Mouse (Mus musculus): Measurements from ENCODE around the gene Nacc2. TPM values are rescaled to one million over a fixed set of nuclear protein-coding genes. Genes with fewer than 3 reads are reported as not detected.

The Nacc2 gene
- 64.0 and 90.7 TPM in 2 replicates for polyA plus RNA-seq (2012; rRNA removed; ENCODE audit: low replicate concordance)

DNA sequence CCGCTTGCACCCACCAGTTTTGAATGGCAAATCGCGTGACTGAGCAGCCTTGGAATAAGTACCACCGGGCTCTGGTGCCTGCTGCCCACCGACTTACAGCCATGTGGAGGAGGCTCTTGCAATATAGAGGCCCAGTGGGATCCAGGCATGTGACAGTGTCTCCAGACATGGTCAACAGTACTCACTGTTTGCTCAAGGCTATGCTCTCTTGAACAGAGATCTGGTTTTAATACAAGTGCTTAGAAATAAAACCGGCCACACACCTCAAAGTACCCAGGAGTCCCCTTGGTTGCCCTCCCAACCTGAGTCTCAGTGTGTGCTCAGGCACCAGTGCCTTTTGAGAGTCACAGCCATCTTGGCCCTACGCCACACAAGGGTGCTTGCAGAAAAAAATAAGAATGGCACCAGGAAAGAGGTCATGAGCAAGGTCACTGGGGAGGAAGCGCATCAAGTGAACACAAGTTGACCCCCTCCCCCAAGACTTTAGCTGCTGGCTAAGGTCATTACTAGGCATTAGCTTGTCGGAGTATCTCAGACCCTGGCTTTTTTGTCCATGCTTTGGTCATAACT lies at the start of gene Nacc2:
Gene Nacc2 (minus strand): TSS at position 142 of the 570 bp plus-strand sequence.

GRCm38 (mm10) chr2:26021561-26022257 lies 101.3 kb downstream of the Nacc2 start, which contains the start of gene Ubac1:
Gene Ubac1 (minus strand): TSS chr2:26021747.

Other genes starting within 250 kb of the Nacc2 start
- gene Camsap1, start 139.9 kb downstream of the Nacc2 start, polyA plus RNA-seq (2012; rRNA removed; ENCODE audit: low replicate concordance) = 7.2 and 22.4 TPM in 2 replicates
- gene Ubac1, start 101.5 kb downstream of the Nacc2 start, polyA plus RNA-seq (2012; rRNA removed; ENCODE audit: low replicate concordance) = 69.7 and 73.3 TPM in 2 replicates
- gene Lhx3, start 85.1 kb upstream of the Nacc2 start, polyA plus RNA-seq (2012; rRNA removed; ENCODE audit: low replicate concordance) = not detected in 2 replicates
- 14.7 and 18.8 TPM in 2 replicates for gene Qsox2, start 114.3 kb upstream of the Nacc2 start, polyA plus RNA-seq (2012; rRNA removed; ENCODE audit: low replicate concordance)
- gene Ccdc187, start 171.3 kb upstream of the Nacc2 start, polyA plus RNA-seq (2012; rRNA removed; ENCODE audit: low replicate concordance) = 0.11 and 8.5 TPM in 2 replicates
- gene Gpsm1, start 192.3 kb upstream of the Nacc2 start, polyA plus RNA-seq (2012; rRNA removed; ENCODE audit: low replicate concordance) = 16.2 and 35.7 TPM in 2 replicates
- gene Dnlz, start 228.9 kb upstream of the Nacc2 start, polyA plus RNA-seq (2012; rRNA removed; ENCODE audit: low replicate concordance) = 29.0 and 35.4 TPM in 2 replicates
- 5.6 and 7.3 TPM in 2 replicates for gene Card9, start 237.7 kb upstream of the Nacc2 start, polyA plus RNA-seq (2012; rRNA removed; ENCODE audit: low replicate concordance)

Measured in subcutaneous adipose tissue, adult 2 months (tissue).